Mouse (Mus musculus) heart, embryonic 16.5 days (tissue): Measurements from ENCODE around the gene Tssk4. TPM values are rescaled to one million over a fixed set of nuclear protein-coding genes. Genes with fewer than 3 reads are reported as not detected.

Experiments
- ATAC-seq: fragments of 200-750 bp; cut with Nextera tagmentation; replicated peaks from 2 replicates; pipeline ENCODE4 v1.8.0; 2017; ENCODE audit warnings: moderate number of reproducible peaks; ENCODE audit not compliant: insufficient read depth, low FRiP score; ENCODE audit errors: extremely low read depth
- H3K27ac ChIP-seq: fragments of 300-500 bp; sonication (generic); 2 replicates; pipeline ENCODE4 v1.5.1; 2014; ENCODE audit warnings: mild to moderate bottlenecking, low read length, control low read depth, moderate library complexity
- H3K27me3 ChIP-seq: fragments of 300-500 bp; sonication (generic); 2 replicates; pipeline ENCODE4 v1.6.1; 2014; ENCODE audit warnings: low read length, mixed read lengths; ENCODE audit not compliant: control insufficient read depth, insufficient read depth
- H3K36me3 ChIP-seq: fragments of 300-500 bp; sonication (generic); 2 replicates; pipeline ENCODE4 v1.6.1; 2014; ENCODE audit not compliant: control insufficient read depth, insufficient read depth
- H3K4me1 ChIP-seq: fragments of 300-500 bp; sonication (generic); 2 replicates; pipeline ENCODE4 v1.6.1; 2014; ENCODE audit warnings: low read length, mixed read lengths; ENCODE audit not compliant: control insufficient read depth, insufficient read depth
- H3K4me2 ChIP-seq: fragments of 300-500 bp; sonication (generic); 2 replicates; pipeline ENCODE4 v1.6.1; 2014; ENCODE audit warnings: low read depth, mild to moderate bottlenecking, control low read depth, low read length
- H3K4me3 ChIP-seq: fragments of 300-500 bp; sonication (generic); 2 replicates; pipeline ENCODE4 v1.5.1; 2014; ENCODE audit warnings: mild to moderate bottlenecking, control low read depth, low read length
- H3K9ac ChIP-seq: fragments of 300-500 bp; sonication (generic); 2 replicates; pipeline ENCODE4 v1.6.1; 2014; ENCODE audit warnings: low read length, control low read depth
- H3K9me3 ChIP-seq: fragments of 300-500 bp; sonication (generic); replicated peaks from 2 replicates; pipeline ENCODE4 v1.6.1; 2016; ENCODE audit warnings: low read length; ENCODE audit not compliant: control insufficient read depth
- WGBS: fragments of 180-500 bp; shearing (Covaris S2); extraction: QIAGEN DNeasy Blood & Tissue Kit; methylation state at CpG from one replicate; pipeline ENCODE4 v1.1.7; 2014; 5-methylcytosine and 5-hydroxymethylcytosine counted together
- polyA plus RNA-seq: library from polyadenylated mRNA; unstranded; fragments of >200 nt; fragmentation: Nextera tagmentation; extraction: Ambion mirVana; gene quantifications from 2 replicates; pipeline ENCODE4 v1.2.1, GENCODE M21; 2015

Gene Tssk4
- polyA plus RNA-seq, 1 experiment from 2014 or later = 0.22 TPM

GRCm38 (mm10) chr14:55659960-55660573, 10.1 kb downstream of the Tssk4 start, which contains the start of gene Mdp1:
Mdp1 (minus strand) TSS chr14:55660508.
- Histone ChIP-seq H3K9ac (peak within 1 kb of the TSS; percentile 86), H3K27me3 (no peaks in the 10 kb centered on the region), H3K9me3 (no peaks in the 10 kb centered on the region), H3K4me1 (peaks cover 27% of the 10 kb centered on the region), H3K36me3 (peaks cover 28% of the 10 kb centered on the region), H3K27ac (peak within 1 kb of the TSS; percentile 73), H3K4me2 (peak within 1 kb of the TSS; percentile 77), H3K4me3 (peak within 1 kb of the TSS; percentile 64)
- peak; percentile 88 for ATAC-seq
- WGBS = under 1% methylated on average over 39 of the region's 39 CpGs

GRCm38 (mm10) chr14:55660636-55661035, 10.7 kb downstream of the Tssk4 start:
- Histone ChIP-seq H3K4me2 (0 out of 2 replicates have a peak overlapping the region, but pooled peaks have one; percentile 7), H3K4me3 (peak overlapping the region; percentile 64), H3K9ac (no peak overlapping the region), H3K4me1 (peaks cover 27% of the 10 kb centered on the region), H3K27ac (no peak overlapping the region), H3K9me3 (no peaks in the 10 kb centered on the region), H3K36me3 (peaks cover 28% of the 10 kb centered on the region), H3K27me3 (no peaks in the 10 kb centered on the region)
- ATAC-seq = no peak
- WGBS = 45% methylated on average over 2 of the region's 2 CpGs

GRCm38 (mm10) chr14:55671486-55671832, 21.5 kb downstream of the Tssk4 start:
- under 1% methylated on average over 12 of the region's 12 CpGs for WGBS
- Histone ChIP-seq H3K4me3 (peak overlapping the region; percentile 94), H3K27ac (peak overlapping the region; percentile 85), H3K36me3 (peaks cover 17% of the 10 kb centered on the region), H3K9ac (peak overlapping the region; percentile 91), H3K4me2 (peak overlapping the region; percentile 97), H3K9me3 (no peaks in the 10 kb centered on the region), H3K27me3 (no peaks in the 10 kb centered on the region), H3K4me1 (peaks cover 16% of the 10 kb centered on the region)
- peak; percentile 47 for ATAC-seq

GRCm38 (mm10) chr14:55671833-55672740, 22.1 kb downstream of the Tssk4 start, which contains the start of the genes Gmpr2 and Nedd8:
Gmpr2 (plus strand) TSS chr14:55671941.
Nedd8 (minus strand) TSS chr14:55672124.
- H3K27ac ChIP-seq = peak within 1 kb of the TSS; percentile 85
- ATAC-seq = peak; percentile 98
- H3K27me3 ChIP-seq = no peaks in the 10 kb centered on the region
- peaks cover 19% of the 10 kb centered on the region for H3K36me3 ChIP-seq
- 1% methylated on average over 38 of the region's 38 CpGs for WGBS
- no peaks in the 10 kb centered on the region for H3K9me3 ChIP-seq
- H3K4me1 ChIP-seq = peaks cover 16% of the 10 kb centered on the region
- peak within 1 kb of the TSS; percentile 91 for H3K9ac ChIP-seq
- H3K4me2 ChIP-seq = peak within 1 kb of the TSS; percentile 97
- peak within 1 kb of the TSS; percentile 94 for H3K4me3 ChIP-seq

GRCm38 (mm10) chr14:55672741-55673060, 22.7 kb downstream of the Tssk4 start:
- Histone ChIP-seq H3K36me3 (peaks cover 22% of the 10 kb centered on the region), H3K27ac (peak overlapping the region; percentile 85), H3K9me3 (no peaks in the 10 kb centered on the region), H3K27me3 (no peaks in the 10 kb centered on the region), H3K4me3 (peak overlapping the region; percentile 94), H3K9ac (peak overlapping the region; percentile 91), H3K4me1 (peaks cover 16% of the 10 kb centered on the region), H3K4me2 (peak overlapping the region; percentile 87)
- WGBS = 70% methylated on average over 7 of the region's 7 CpGs
- ATAC-seq = no peak

GRCm38 (mm10) chr14:55677615-55678014, 27.6 kb downstream of the Tssk4 start:
- 86% methylated on average over 4 of the region's 4 CpGs for WGBS
- no peak overlapping the region for H3K9ac ChIP-seq
- H3K4me3 ChIP-seq = no peak overlapping the region
- ATAC-seq = no peak
- no peak overlapping the region for H3K4me2 ChIP-seq
- peaks cover 50% of the 10 kb centered on the region for H3K36me3 ChIP-seq
- peaks cover 16% of the 10 kb centered on the region for H3K4me1 ChIP-seq
- no peaks in the 10 kb centered on the region for H3K27me3 ChIP-seq
- no peak overlapping the region for H3K27ac ChIP-seq
- no peaks in the 10 kb centered on the region for H3K9me3 ChIP-seq

GRCm38 (mm10) chr14:55681160-55682117, 31.5 kb downstream of the Tssk4 start, which contains the start of gene Tinf2:
Tinf2 (minus strand) TSS chr14:55681820.
- Histone ChIP-seq H3K27ac (peak within 1 kb of the TSS; percentile 83), H3K4me1 (peaks cover 13% of the 10 kb centered on the region), H3K27me3 (no peaks in the 10 kb centered on the region), H3K36me3 (peaks cover 37% of the 10 kb centered on the region), H3K9ac (peak within 1 kb of the TSS; percentile 79), H3K4me3 (peak within 1 kb of the TSS; percentile 78), H3K4me2 (peak within 1 kb of the TSS; percentile 76), H3K9me3 (no peaks in the 10 kb centered on the region)
- peak; percentile 92 for ATAC-seq
- WGBS = under 1% methylated on average over 66 of the region's 66 CpGs

GRCm38 (mm10) chr14:55682118-55682493, 32.1 kb downstream of the Tssk4 start:
- Histone ChIP-seq H3K36me3 (peaks cover 31% of the 10 kb centered on the region), H3K9me3 (no peaks in the 10 kb centered on the region), H3K9ac (peak overlapping the region; percentile 60), H3K27ac (peak overlapping the region; percentile 83), H3K4me2 (peak overlapping the region; percentile 76), H3K4me3 (peak overlapping the region; percentile 78), H3K4me1 (peaks cover 13% of the 10 kb centered on the region), H3K27me3 (no peaks in the 10 kb centered on the region)
- ATAC-seq = 0 out of 2 replicates have a peak, but pooled peaks have one; percentile 4
- WGBS = 16% methylated on average over 3 of the region's 3 CpGs
